Mouse (Mus musculus) bone marrow macrophage, adult 2 months (primary cell): Measurements from ENCODE around the gene Coq9.

Experiments
- CTCF ChIP-seq: IDR thresholded peaks from 2 replicates; pipeline ENCODE4 v1.5.1; 2012; ENCODE audit warnings: low read depth, mild to moderate bottlenecking, low read length, moderate library complexity
- POLR2A ChIP-seq: IDR thresholded peaks from 2 replicates; pipeline ENCODE4 v1.6.1; 2012; ENCODE audit warnings: mild to moderate bottlenecking, low read depth, low read length, borderline replicate concordance

- TF ChIP-seq CTCF, result no peak
- no peak for TF ChIP-seq POLR2A
These were observed 33.2 kb downstream of the Coq9 start for GRCm38 (mm10) chr8:94871108-94871894.
